Mouse (Mus musculus): ENCODE data around the gene Babam1.
"Not testable (repeated sequence)": the region's sequence is repeated elsewhere in the genome, so short reads cannot be mapped to it uniquely, and the experiment has no call there.

Gene Babam1

DNA sequence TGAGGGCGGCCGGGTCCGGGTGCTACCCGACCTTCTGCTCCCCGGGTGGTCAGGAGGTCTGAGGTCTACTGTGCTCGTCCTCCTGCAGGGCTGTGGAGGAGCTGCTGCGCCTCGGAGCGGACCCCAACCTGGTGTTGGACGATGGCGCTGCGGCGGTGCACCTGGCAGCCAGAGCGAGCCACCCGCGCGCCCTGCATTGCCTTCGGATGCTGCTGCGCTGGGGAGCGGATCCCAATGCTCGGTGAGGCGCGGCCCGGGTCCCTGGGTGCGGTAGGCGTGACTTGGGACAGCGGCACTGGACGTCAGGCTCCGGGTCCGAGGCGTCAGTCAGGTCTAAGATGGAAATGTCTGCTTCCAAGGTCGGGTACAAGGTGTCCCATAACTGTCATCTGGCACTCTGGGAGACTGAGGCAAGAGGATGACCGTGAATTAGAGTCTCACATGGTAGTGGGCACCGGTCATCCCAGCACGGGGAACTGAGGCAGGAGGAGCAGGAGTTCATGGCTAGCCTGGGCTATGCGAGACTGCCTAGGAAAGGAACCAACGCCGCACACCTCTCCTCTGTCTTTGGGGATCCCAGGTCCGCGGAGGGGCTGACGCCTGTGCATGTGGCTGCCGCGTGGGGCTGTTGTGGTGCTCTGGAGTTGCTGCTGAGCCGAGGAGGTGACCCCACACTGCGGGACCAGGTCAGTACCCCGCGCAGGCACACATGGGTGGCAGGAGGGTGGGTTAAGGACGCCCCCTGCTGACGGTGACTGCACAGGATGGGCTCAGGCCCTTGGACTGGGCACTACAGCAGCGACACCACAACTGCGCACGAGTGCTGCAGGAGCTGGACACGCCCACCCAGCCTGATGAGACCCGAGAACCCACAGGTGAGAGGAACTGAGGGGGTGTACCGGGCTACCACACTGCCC is 9.7 kb downstream of the Babam1 start:
- DNase-seq (ENCODE audit: low read depth, low spot score), result peak; percentile 53

DNA sequence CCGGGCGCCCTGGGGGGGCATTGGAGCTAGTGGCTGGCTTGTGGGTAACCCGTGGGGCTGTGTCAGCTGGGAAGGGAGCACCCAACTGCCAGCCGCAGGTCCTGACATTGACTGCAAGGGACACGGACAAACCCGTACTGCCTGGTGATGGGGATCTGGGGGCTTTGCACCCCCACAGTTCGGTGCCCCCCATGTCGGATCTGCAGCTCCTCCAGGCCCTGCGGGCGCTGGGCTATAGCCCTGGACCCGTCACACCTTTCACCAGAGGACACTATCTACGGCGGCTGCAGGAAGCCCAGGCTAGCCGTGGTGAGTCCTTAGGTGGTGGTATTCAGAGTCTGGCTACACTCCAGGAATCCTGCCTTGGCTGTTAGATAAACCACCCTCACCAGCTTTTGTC is 10.8 kb downstream of the Babam1 start:
- DNase-seq (ENCODE audit: low read depth, low spot score), result no peak

DNA sequence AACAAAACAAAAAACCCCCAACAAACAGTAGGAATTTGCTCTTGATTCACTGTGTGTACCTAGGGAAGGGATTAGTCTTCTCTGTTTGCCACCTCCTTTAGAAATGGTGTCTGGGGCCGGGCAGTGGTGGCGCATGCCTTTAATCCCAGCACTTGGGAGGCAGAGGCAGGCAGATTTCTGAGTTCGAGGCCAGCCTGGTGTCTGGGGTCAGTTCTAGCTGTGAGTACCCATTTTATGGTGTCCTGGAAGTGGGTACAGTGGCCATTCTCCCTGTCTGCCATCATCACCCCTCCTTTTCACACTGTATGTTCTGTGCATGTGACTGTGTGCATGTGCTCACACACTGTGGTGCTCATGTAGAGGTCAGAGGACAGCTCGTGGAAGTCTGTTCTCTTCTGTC is 11.6 kb downstream of the Babam1 start:
- no peak for DNase-seq (ENCODE audit: low read depth, low spot score)

DNA sequence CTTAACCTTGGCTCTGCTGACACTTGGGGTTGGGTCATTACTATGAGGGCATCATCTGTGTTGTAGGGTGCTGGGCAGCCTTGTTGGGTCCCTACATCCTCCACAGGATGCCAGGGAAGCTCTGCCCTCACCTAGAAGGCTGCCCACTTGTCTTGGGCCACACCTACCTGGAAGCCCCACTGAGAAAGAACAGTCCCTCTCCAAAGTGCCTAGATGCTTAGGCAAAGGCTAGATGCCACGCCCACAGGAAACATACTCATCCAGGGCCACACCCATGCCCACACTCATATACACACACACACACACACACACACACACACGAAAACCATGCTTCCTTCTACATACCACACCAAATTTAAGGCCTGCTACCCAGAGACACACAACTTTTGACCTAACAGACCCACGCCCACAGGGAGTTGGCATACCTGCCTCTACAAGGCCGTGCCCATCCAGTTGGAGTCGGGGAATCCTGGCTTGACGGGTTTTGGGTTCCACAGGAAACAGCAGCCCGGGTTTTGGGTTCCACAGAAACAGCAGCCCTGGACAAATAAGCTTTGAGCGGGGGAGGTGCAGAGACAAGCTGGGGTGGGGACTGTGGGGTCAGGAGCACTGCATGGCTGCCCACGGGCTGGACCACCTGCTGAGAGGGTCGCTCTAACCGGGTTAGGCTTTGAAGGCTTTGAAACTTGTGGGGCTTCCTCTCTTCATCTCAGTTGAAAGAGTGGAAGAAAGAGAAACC is 15.0 kb downstream of the Babam1 start:
- no peak for DNase-seq (ENCODE audit: low read depth, low spot score)

DNA sequence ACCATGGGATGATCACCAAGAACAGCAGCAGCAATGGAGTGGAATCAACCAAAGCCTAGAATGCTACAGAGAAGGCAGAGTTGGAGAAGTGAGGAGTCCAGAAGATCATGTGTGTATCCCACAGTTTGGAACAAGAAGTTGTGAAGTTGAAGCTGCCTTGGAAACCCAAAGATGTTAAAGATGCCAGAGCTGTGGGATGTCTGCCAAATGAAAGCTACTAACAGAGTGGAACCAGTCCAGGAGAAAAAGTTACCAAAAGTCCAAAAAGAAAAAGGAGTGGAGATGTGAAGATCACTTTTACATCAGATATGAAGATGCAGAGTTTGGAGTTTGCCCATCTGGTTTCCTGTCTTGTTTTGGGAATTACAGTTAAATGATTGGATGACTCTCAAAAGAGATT is 25.5 kb downstream of the Babam1 start:
- no peak for DNase-seq (ENCODE audit: low read depth, low spot score)

DNA sequence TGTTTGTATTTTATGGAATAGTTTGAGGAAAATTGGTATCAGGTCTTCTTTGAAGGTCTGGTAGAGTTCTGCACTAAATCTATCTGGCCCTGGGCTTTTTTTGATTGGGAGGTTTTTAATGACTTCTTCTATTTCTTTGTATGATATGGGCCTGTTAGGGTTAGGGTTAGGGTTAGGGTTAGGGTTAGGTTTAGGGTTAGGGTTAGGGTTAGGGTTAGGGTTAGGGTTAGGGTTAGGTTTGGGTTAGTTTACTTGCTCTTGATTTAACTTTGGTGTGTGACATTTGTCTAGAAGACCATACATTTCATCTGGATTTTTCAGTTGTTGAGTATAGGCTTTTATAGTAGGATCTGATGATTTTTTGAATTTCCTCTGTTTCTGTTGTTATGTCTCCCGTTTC is 36.3 kb downstream of the Babam1 start:
- not testable (repeated sequence) for DNase-seq (ENCODE audit: low read depth, low spot score)

DNA sequence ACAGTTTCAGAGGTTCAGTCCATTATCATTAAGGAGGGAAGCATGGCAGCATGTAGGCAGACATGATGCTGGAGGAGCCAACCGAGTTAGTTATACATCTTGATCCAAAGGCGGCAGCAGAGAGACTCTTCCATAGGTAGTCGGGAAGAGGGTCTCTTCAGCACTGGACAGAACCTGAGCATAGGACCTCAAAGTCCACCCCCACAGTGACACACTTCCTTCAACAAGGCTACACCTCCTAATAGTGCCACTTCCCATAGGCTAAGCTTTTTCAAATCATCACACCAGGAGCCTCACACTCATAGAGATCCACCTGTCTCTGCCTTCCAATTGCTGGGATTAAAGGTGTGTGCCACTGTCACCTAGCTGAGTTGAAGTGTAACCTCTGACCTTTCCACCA is 40.4 kb downstream of the Babam1 start:
- DNase-seq (ENCODE audit: low read depth, low spot score), result no peak

DNA sequence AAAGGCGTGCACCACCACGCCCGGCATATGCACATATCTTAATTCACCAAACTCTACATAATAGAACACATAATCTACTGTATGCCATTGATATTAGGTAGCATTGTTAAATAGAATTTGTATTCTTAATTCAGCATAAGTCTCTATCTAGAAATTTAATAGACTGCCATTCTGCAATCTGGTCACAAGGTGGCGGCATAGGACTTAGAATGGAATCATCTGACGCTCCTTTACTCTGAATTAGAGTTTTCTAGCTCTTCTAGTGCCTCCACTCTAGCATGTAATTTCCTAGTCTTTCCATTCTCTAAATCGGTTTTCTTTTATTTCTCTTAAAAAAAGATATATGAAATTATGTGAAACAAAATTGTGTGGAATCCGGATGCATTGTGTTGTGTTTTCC is 44.7 kb downstream of the Babam1 start:
- peak; percentile 31 for DNase-seq (ENCODE audit: low read depth, low spot score)

DNA sequence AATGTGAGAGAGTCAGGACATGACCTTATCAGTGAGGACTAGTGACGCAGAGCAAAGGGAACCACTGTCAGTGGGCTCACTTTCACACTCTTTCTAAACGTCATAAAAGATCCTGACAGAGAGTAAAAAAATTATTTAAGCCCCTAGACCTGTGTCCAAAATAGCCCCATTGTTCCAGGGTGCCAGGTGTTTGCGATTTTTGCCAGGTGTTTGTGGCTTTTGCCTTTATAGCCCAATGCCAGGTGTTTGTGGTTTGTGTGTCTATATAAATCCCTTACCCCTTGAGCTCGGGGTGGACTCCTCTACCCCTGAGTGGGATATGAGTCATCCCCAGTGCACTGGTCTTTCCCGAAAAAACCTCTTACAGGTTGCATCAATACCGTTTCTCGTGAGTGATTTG is 48.4 kb downstream of the Babam1 start:
- DNase-seq (ENCODE audit: low read depth, low spot score), result no peak

DNA sequence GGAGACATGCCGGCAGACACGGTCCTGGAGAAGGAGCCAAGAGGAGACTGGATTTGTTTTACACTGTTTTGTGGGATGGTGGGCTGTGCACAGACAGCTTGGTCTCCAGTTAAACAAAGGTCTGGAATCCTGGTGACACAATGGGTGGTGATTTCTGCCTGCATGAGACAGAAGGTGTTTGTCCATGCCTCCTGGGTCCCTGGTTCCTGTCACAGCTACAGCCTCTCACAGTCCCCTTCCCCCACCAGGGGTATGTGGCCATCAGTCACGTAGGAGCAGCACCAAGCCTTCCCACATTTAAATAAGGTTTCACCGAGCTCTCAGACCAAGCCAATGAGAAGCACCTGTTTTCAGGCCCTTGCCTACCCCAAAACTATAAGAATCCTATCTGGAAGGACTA is 54.7 kb downstream of the Babam1 start:
- DNase-seq (ENCODE audit: low read depth, low spot score), result no peak

DNA sequence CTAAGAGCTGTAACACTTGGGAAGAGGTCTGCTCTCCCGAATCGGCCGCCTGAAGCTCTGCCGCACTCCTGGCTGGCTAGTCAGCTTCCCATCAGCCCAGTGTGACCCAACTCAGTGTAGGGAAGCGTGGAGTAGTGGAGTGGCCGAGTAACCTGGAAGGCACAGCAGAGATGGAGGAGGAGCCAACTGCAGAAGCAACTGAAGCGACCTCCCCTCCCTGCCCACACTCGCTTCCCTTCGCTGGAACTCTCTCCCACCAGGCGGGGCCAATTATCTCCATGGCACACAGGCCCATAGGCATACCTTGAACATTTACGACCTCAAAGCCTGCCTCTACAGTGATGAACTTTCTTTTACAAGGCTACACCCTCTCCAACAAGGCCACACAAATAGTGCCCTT is 55.1 kb downstream of the Babam1 start:
- DNase-seq (ENCODE audit: low read depth, low spot score), result no peak

DNA sequence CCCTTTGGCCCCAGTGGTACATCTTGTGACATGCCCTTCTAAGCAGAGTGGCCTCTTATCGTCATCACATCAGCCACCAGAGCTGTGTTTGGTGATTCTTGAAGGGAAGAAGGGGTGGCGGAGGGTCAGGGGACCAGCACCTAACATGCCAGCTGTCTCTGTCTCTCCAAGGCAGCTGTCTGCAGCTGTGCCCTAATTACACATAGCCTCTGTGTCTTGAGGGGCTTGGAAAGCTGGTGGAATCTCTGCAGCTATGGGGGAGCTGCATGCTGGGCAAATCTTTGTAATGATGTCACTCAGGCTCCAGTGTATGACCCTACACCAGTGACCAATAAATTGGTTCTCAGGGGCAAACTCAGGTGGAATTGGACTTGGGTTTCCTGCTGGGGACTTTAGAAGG is 56.0 kb downstream of the Babam1 start:
- DNase-seq (ENCODE audit: low read depth, low spot score), result no peak
